Mouse (Mus musculus): ENCODE measurements around the gene Spata31d1b.
"Not testable (repeated sequence)": the region's sequence is repeated elsewhere in the genome, so short reads cannot be mapped to it uniquely, and the experiment has no call there.

Gene Spata31d1b

DNA sequence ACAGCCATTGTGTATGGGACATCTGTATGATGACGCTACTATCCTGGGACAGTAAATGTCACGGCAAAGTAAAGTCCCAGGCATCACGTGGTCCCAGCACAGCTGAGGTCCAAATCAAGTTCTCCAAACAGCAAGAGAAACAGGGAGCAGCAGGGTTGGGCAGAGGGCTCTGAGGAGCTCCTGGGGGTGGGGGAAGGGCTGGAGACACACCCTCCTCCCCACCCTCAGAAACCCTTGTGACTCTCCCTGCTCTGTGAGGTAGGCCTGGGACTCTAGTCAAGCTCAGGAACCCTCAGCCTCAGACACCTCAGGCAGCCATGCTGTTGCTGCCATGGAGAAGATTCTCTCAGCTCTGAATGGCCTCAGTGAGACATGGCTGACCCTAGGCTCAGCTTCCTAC, at the start of gene Spata31d1b:
Spata31d1b (plus strand) TSS at position 301 of the 400 bp plus-strand sequence.
- DNase-seq (ENCODE audit: low read depth, low spot score): not testable (repeated sequence)

DNA sequence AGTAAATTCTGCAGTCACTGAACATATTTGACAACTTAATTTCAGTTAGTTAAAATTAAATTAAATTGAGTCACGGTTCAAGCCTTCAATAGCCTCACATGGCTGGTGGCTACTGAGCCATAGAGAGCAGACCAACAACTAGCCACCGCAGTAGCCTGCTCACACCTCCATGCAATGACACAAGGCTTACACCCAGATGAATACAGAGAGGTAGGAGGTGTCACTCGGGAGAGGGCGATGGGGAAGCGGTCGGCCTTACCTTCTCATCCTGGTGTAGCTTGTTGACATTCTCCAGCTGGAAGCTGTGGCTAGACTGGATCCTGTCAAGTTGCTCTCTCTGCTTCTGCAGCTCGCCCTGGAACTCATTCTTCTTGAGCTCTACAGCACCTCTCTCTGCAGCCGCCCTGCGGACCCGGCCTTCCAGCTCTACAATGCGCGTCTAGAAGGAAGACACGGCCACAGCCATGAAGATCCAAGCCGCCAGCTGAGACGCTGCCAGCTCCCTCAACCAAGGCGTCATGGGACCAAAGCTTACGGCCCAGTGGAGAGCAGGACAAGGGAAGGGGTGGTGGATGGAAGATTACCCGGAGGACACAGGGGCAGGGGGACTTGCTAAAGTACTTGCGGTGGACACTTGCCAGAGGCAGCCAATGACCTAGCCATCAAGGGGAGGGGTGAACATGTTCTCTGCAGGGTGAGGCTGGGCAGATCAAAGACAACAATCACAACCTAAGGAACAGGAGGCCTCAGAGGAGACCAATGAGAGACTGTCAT, 48.0 kb upstream of the Spata31d1b start:
- no peak for DNase-seq (ENCODE audit: low read depth, low spot score)

DNA sequence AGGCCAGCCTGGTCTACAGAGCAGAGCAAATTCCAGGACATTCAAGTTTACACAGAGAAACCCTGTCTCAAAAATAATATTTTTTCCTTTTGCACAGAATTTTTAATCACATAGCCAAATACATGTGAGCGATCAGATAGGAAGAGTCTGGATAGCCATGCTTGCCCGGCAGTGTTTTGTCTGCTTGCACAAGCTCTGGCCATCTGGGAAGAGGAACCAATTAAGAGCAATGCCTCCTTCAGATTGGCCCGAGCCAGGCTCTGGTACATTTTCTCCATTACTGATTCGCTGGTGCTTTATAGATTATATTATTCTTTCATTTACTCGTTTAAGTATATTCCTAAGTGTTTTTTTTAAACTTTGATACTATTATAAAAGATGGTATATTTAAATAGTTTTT, 44.3 kb upstream of the Spata31d1b start:
- DNase-seq (ENCODE audit: low read depth, low spot score): no peak

DNA sequence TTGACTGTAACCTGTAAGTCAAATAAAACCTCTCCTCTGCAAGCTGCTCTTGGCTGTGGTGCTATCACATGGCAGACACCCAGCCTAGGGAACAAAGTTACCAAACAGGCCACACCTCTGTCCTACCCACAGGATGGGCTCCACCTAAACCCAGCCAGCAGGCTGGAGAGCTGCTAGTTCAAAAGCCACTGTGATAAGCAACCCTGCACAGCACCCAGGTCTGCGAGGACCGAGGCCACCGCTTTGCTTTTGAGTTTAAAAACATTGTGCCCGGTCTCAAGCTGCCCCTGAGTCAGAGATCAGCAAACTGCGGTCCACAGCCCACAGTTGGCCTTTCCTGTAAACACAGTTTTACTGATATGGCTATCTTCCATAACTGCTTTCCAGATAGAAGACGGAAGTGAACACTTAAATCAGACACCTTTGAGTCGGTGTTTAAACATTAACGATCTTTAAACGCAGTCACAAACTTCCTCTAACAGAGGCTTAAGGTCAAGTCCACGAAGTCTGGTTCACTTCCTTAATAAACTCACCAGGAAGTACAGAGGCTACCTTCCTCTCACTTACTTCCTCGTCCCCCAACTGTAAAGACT, 43.5 kb upstream of the Spata31d1b start:
- DNase-seq (ENCODE audit: low read depth, low spot score): peak; percentile 80

DNA sequence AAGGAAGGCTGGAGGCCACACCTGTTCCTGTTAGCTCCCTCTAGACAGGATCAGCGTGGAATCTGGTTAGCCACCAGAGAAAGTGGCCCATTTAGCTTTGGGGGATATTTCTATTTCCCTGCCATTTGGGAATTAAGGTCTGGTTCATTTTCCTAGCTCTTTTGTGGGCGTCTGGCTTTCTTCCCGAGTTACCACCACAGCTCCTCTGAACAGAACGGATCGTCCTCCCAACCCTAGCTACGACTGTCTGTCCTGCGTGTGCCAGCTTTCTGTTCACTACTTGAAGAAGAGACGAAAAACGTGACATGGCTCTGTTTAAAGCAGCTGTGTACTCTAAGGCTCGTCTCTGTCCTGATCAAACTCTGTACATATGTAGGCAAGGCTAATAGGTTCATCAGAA, 42.1 kb upstream of the Spata31d1b start:
- DNase-seq (ENCODE audit: low read depth, low spot score): no peak

DNA sequence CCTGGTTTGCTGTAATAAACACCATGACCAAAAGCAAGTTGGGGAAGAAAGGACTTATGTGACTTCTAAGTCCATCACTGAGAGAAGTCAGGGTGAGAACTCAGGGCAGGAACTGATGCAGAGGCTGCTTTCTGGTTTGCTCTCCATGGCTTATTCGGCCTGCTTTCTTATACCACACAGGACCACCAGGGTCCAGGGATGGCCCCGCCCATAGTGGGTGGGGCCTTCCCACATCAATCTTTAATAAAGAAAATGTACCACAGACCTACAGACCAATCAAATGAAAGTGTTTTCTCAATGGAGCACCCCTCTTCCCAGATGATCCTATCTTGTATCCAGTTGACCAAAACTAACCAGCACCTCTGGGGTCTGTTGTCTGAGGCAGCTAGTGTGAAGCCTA, 40.6 kb upstream of the Spata31d1b start:
- no peak for DNase-seq (ENCODE audit: low read depth, low spot score)

DNA sequence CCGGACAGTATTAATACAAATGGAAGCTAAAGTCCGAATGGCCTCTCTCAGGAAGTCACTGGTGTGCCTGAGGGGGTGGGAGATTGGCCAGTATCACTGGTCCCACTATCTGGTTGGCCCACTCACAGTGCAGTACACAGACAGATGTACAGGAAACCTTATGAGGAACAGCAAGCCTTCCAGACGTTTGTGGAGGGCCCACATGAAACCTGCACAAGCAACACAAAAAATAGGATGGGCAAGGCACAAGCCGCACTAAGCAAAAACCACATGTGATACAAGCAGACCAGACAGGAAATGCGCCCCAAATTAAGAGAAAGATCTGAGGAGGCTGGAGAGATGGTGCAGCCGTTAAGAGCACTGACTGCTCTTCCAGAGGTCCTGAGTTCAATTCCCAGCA, 39.8 kb upstream of the Spata31d1b start:
- DNase-seq (ENCODE audit: low read depth, low spot score): peak; percentile 69

DNA sequence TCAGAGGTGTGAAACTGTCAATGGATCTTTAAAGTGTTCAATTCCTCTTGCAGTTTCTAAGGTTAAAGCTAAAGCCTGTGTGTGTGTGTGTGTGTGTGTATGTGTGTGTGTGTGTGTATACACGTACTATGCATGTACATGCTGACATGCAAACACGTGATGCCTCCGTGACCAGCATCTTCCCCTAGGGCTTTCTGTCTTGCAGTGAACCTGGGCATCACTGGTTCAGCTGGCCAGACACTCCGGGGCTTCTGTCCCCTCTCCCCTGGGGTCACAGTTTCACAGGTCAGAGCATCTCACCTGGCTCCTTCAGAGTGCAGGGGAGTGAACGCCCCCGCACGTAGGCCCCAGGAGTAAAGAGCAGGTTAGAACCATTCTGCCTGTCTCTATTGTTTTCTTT, 38.5 kb upstream of the Spata31d1b start:
- no peak for DNase-seq (ENCODE audit: low read depth, low spot score)

DNA sequence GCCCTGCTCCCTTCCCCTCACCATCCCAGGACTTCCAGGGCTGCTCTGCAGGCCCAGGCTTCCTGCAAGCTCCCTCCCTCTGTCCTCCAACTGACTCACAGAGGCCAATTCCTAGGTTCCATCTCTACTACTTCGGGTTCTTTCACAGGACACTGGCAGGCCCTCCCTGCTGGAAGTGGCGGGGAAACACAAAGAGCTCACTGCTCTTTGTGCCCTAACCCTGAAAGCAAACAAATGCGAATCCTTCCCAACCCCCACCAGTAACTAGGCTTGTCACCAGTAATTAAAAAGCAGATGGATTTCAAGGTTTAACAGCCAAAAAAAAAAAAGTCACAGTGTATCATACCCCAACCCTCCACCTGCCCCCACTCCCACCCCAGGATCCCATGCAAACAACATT, 37.9 kb upstream of the Spata31d1b start:
- DNase-seq (ENCODE audit: low read depth, low spot score): no peak

DNA sequence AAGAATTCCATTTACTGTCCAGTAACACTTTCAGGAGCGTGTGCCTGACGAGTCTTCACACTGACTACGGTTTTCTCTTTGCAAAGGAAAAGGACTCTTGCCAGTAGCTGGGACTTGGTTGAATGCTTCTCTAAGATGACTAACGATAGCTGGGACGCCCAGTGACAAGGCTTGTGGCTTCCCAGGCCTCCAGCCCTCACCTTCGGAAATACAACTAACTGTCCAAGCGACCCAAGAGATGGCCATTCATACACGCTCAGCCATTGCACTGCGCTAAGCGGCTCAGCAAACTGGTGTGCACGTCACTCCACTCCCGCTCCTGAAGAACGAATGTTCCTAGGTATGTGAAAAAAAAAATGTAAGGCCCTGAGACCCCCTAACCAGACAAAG, 37.3 kb upstream of the Spata31d1b start:
- no peak for DNase-seq (ENCODE audit: low read depth, low spot score)

DNA sequence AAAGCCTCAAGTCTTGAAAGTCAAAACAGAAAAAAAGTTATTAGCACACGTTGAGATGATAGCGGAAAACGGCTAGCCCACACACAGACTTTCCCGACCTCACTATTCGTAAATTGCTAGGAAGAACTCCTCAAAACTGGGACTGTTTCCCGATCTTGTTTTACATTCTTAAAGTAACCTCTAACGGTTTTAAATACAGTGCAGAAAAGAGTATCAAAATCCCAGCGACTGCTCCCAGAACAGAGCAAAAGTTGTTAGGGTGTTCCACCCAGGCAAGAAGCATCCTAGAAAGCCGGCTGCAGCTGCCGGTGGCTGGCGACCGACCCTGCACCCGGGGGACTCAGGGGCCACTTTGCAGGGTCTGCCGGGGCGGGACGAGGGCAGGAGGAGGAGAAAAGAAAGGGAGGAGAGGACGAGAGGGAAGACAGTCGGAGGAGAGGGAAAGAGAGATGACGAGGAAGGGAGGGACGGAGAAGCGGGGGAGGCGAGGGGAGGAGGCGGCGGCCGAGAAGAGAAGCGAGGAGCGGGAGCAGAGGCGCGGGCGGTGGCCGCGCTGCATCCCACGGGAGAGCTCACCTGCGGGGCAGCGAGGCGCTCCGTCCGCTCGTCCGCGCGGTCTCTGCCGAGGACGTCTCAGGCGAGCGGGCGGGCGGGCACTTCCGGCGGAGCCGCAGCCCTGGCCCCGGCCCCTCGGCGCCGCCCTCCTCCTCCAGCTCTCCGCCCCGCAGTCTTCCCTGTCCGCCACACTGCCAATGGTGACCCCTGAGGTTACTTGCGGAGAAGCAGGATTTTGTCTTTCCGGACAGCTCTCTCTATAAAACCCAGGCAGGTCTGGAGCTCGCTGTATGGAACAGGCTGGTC, 36.7 kb upstream of the Spata31d1b start, which contains the start of gene Golm1:
Golm1 (minus strand) TSS at position 661 of the 861 bp plus-strand sequence.
- peak; percentile 55 for DNase-seq (ENCODE audit: low read depth, low spot score)

DNA sequence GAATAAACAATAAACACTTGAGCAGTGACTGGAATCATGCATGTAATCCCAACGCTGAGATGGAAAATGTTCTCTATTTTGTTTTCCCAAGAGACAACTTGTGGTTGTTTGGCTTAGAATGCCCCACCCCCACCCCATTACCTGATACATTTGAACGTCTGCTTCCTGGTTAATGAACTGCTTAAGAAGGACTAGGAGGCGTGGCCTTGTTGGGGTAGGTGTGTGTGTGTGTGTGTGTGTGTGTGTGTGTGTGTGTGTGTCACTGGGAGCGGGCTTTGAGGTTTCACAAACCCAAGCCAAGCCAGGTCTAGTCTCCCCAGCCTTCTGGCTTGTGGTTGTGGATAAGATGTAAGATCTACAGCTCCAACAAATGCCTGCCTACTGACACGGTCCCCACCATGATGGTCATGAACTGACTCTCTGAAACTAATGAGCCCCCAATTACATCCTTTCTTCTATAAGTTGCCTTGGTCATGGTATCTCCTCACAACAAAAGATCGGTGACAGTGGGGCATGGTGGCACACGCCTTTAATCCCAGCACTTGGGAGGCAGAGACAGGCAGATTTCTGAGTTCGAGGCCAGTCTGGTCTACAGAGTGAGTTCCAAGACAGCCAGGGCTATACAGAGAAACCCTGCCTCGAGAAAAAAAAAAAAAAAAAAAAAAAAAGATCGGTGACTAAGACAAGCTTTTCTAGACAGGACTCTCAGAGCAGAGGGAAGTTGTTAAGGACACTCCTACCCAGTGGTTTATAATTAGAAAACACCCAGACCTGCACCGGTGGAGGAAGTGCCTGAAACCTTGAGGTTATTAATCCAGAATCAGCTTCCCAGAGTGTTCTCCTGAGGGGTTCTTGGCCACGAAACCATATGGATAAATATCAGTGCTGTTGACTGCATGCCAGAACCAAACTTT, 35.5 kb upstream of the Spata31d1b start:
- DNase-seq (ENCODE audit: low read depth, low spot score): no peak

DNA sequence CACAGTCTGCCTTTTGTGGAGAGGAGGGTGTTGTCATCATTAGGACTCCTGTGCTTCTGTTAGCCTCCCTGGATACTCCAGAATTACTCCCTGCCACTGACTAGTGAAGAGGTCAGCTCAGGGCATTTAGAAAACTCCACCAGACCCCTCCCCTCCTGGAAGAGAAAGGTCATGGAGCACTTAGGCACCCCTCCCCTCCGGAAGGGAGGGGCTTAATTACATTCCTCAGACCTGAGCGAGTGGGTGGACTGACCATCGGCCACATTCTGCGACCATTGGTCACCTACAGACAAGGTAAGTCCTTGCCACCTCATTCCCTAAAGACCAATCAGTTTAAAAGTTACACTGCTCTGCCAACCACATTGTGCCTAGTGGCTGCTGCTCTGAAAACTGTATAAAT, 32.8 kb upstream of the Spata31d1b start:
- no peak for DNase-seq (ENCODE audit: low read depth, low spot score)

DNA sequence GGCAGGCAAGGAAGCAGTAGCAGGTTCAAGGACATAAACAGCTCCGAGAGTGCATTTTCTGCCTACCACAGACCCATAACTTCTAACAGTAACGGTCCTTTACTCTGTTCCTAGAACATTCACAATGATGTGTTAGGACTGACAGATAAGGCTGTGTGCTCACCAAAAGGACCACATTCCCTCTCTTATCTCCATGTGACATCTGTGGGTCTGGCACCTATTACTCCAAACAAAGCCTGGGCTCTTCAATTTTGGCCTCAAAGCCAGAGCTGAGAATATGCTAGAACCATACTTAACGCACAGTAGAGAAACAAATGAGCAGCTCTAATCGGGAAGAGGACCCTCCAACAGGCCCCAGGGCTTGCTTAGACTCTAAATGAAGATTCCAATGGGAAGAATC, 32.2 kb upstream of the Spata31d1b start:
- DNase-seq (ENCODE audit: low read depth, low spot score): no peak

DNA sequence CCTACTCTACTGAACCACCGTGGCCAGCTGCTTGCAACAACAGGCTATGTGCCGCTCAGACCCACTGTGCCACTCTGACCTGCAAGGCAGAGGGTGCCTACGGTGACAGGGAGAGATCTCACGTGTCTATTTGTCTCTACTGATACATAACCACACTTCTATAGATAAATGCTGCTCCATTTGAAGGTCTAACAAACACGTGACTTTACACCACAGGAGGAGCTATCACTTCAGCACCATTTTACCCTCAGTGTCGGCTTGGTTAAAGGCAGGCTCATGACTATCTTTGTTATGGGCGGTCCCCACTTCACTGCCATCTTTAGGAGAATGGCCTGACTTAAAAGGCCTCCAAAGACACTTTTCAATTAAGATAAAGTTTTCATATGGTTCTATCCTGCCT, 29.5 kb upstream of the Spata31d1b start:
- DNase-seq (ENCODE audit: low read depth, low spot score): peak; percentile 23

DNA sequence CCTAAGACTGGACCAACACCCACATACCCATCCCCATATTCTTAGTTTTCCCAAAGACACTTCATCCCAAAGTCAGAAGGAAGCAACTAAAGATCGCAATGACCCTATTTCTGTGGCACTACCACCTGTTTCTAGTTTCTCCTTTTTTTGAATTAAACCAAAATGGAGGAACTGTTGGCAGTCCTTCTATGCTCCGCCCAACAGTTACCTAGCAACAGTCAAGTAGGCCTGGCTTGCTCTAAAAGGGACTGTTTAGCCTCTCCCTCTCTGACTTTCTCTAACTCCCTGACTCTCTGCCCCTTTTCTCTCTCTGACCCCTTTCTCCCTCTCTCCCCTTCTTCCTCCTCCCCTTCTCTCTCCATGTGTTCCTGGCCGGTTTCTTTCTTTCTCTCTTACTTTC, 26.8 kb upstream of the Spata31d1b start:
- DNase-seq (ENCODE audit: low read depth, low spot score): no peak

DNA sequence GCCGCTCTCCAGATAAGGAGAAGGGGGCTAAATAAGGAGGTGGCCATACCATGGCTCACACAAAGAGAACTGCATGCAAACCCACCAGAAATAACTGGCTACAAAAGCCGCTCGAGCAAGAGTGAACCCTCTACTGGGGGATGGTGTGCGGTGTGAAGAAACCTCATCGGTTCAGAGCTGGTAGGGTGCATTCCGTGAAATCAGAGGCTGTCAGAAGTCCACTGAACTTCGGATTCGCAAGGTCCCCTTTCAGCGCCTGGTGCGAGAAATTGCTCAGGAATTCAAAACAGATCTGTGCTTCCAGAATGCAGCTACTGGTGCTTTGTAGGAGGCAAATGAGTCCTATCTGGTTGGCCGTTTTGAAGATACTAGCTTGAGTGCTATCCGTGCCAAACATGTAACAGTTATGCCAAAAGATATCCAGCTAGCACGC, 23.7 kb upstream of the Spata31d1b start:
- no peak for DNase-seq (ENCODE audit: low read depth, low spot score)

DNA sequence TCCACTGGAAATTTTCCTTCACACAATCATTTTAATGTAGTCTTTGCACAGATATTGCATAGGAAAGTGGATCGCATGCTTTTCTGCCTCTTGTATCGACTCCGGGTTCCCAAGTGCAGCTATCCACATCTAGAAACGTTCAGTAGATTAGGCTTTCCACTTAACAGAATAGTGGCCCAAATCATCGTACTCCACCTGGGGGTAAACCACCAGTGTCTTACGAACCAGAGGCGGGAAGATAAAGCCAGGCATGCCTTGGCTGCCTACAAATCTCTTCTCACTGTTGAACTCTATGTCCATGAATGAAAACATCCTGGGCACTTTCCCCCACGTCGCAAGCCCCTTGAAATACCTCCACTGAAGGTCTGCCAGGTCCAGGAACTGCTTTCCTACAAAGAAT, 22.8 kb upstream of the Spata31d1b start:
- no peak for DNase-seq (ENCODE audit: low read depth, low spot score)

DNA sequence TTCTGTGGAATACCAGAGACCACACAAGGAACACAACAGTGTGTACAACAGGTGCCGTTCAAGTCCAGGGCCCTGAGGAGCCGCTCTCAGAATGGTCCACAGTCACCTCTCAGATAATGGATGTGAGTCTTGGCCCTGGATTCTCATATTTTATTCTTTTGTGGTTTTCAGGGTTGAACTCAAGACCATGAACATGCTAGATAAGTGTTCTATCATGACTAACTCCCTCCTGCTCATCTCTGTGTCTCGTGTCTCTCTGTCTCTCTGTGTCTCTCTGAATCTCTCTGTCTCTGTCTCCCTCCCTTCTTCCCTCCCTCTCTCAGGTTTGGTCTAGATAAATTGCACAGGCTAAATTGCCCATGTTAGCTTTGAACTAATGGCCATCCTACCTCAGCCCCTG, 22.2 kb upstream of the Spata31d1b start:
- no peak for DNase-seq (ENCODE audit: low read depth, low spot score)

DNA sequence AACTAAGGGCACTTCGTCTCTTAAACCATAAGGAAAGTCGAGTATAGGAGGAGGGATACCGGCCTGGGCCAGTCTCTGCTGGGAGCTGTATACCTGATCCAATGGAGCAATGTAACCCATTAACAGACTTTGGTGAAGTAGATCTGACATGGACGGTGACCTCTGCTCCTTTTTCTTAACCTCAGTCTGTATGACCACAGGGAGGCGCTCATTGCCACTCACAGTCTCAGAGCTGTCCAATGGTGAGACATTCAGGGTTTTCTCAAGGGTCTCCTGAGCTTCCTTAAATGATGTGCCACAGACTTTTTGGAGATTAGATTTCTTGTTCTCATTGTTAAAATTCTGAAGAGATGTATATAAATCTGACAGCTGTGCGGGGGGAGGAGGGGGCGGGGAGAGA, 21.5 kb upstream of the Spata31d1b start:
- DNase-seq (ENCODE audit: low read depth, low spot score): no peak

DNA sequence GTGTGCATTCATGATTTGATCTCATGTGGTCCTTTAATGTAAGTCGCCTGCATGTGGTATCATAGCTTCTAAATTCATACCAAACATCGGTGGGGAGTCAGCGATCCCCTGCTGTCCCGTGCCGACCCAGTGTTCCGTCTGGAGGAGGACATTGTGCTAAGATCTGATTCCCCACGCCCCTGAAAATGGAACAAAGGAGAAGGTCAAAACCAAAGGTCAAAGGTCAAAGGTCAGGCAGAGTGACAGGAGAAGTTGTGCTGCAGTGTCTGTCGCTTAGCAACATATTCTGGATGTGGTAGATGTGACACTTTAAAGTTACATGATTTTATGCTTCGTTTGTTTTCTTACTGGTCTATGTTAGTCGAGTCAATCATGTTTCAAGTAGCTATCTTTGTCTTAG, 20.6 kb upstream of the Spata31d1b start:
- DNase-seq (ENCODE audit: low read depth, low spot score): no peak

Measured in CD4-positive helper T cell, adult 2 months (primary cell).